Mouse (Mus musculus): Measurements from ENCODE around the gene Olfr1389.

DNA sequence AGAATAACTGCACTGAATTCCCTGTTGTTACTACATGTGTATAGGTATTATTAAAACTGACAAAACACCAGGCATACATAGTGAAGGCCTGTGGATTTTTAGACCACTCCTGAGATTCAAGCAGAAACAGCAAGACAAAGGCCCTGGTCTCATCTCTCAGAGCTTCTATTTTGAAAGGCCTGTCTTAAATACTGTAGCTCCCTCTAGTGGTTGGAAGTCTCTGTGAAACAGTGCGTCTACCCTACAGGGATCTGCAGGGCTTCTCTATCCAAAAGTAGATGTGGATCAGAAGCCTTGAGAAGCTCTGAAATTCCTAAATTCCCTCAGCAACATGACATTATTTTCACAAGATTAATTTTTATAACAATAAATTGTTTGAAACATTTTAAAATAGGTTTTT lies 12.3 kb upstream of the Olfr1389 start:
- TF ChIP-seq POLR2A (IDR thresholded peaks at IDR 0.05; ENCODE audit: low read depth, low read length) (no peak), CTCF (IDR thresholded peaks at IDR 0.05; ENCODE audit: extremely low read depth, insufficient read length, insufficient replicate concordance, low read depth, low read length) (no peak)

Data from small intestine, adult 2 months (tissue).